Mouse (Mus musculus) thymus, postnatal 10 days (tissue): ENCODE data around the gene Slc16a9.

Experiments used
- DNase-seq, 2 experiments: peaks; one replicate each; pipeline ENCODE4 v3.0.0; 2021; ENCODE audit warnings: low spot score in 2 of 2

The Slc16a9 gene

GRCm38 (mm10) chr10:70301190-70301589, 56.3 kb downstream of the Slc16a9 start:
- DNase-seq: no peak

GRCm38 (mm10) chr10:70303203-70303602, 58.3 kb downstream of the Slc16a9 start:
- no peak for DNase-seq

- DNase-seq: no peak
Observed at GRCm38 (mm10) chr10:70305683-70306082, 60.8 kb downstream of the Slc16a9 start.

- DNase-seq: no peak
Observed at GRCm38 (mm10) chr10:70309416-70309815, 64.5 kb downstream of the Slc16a9 start.

- DNase-seq: no peak
Observed at GRCm38 (mm10) chr10:70310646-70311045, 65.7 kb downstream of the Slc16a9 start.

- no peak for DNase-seq
Observed at GRCm38 (mm10) chr10:70315895-70316294, 71.0 kb downstream of the Slc16a9 start.

GRCm38 (mm10) chr10:70316856-70317255, 72.0 kb downstream of the Slc16a9 start:
- no peak for DNase-seq

GRCm38 (mm10) chr10:70317394-70317965, 72.6 kb downstream of the Slc16a9 start:
- DNase-seq: no peak

- peak in 1 of 2 experiments; percentile 48 for DNase-seq
Observed at GRCm38 (mm10) chr10:70318630-70319029, 73.7 kb downstream of the Slc16a9 start.

GRCm38 (mm10) chr10:70325518-70325917, 80.6 kb downstream of the Slc16a9 start:
- no peak for DNase-seq

GRCm38 (mm10) chr10:70327331-70327730, 82.4 kb downstream of the Slc16a9 start:
- no peak for DNase-seq

- DNase-seq: no peak
Observed at GRCm38 (mm10) chr10:70328139-70328538, 83.2 kb downstream of the Slc16a9 start.
